ENCODE assay signal across 21 mouse cellular contexts in genomic region chr13:20899372-20899771, GRCm38 (mm10).
DNase-seq lines count a peak whose midpoint lies in the region; ATAC-seq and TF ChIP-seq lines count a peak whose summit lies in the region.
"Had no signal": no experiment of that assay in that cellular context is flagged by ENCODE, and none has a peak within 500 bp of the region (broad histone marks: within the 10 kb centered on the region; RNA-seq: fewer than 3 reads in every experiment).

No protein-coding gene starts in this region.

- no peaks in the 10 kb centered on the region for H3K27me3 ChIP-seq in kidney, adult 2 months (replicated peaks; ENCODE audit: control insufficient read depth, insufficient read depth, low read length)
- H3K27me3 ChIP-seq in hindbrain, embryonic 12.5 days = no peaks in the 10 kb centered on the region
- H3K27me3 ChIP-seq: embryonic facial prominence, embryonic 15.5 days; heart, embryonic 13.5 days had no signal

- no peak overlapping the region for H3K4me3 ChIP-seq in kidney, adult 2 months (ENCODE audit: insufficient read depth, low read depth, low read length)
- H3K4me3 ChIP-seq in hindbrain, embryonic 12.5 days = no peak overlapping the region
- H3K4me3 ChIP-seq: embryonic facial prominence, embryonic 15.5 days; erythroblast, embryonic 14.5 days; forebrain, embryonic 10.5 days; gastrocnemius, adult 2 months; heart, embryonic 13.5 days had no signal

- DNase-seq in kidney, adult 2 months = peak; percentile 78
- peak; percentile 50 to 51 for DNase-seq in kidney, adult 8-10 months
- peak; percentile 17 for DNase-seq in kidney, postnatal 10 days
- peak; percentile 4 to 23 for DNase-seq in kidney, postnatal 4 days
- no peak for DNase-seq in spleen, adult 12 weeks (ENCODE audit: low spot score)
- DNase-seq: adrenal gland, adult 8-10 months; adrenal gland, postnatal 36 days; cerebellum, adult 9-10 months; cerebellum, postnatal 36 days; gastrocnemius, adult 2 months; gastrocnemius, postnatal 25 days; heart, adult 11 months; heart, postnatal 36 days had no signal

- no peaks in the 10 kb centered on the region for H3K9me3 ChIP-seq in hindbrain, embryonic 12.5 days (replicated peaks)
- H3K9me3 ChIP-seq: embryonic facial prominence, embryonic 15.5 days; forebrain, embryonic 10.5 days; G1E; heart, embryonic 13.5 days had no signal

- no peak overlapping the region for H3K27ac ChIP-seq in kidney, adult 2 months (ENCODE audit: insufficient read depth, low read depth, low read length)
- no peak overlapping the region for H3K27ac ChIP-seq in hindbrain, embryonic 12.5 days
- H3K27ac ChIP-seq: embryonic facial prominence, embryonic 15.5 days; forebrain, embryonic 10.5 days; gastrocnemius, adult 2 months had no signal

- no peak; the same call in 1 of the 2 replicates for TF ChIP-seq CTCF in kidney, adult 2 months (conservative IDR thresholded peaks at IDR 0.05; ENCODE audit: insufficient read depth, insufficient read length, low read depth, low read length)

- no peak overlapping the region for H3K9ac ChIP-seq in hindbrain, embryonic 12.5 days
- H3K9ac ChIP-seq: embryonic facial prominence, embryonic 15.5 days; heart, embryonic 13.5 days had no signal

- no peak for TF ChIP-seq POLR2A in kidney, adult 2 months (IDR thresholded peaks at IDR 0.05; ENCODE audit: low read depth, low read length)

- H3K36me3 ChIP-seq in kidney, adult 2 months (ENCODE audit: control insufficient read depth, insufficient read depth, low read length) = no peaks in the 10 kb centered on the region
- H3K36me3 ChIP-seq in hindbrain, embryonic 12.5 days = no peaks in the 10 kb centered on the region
- H3K36me3 ChIP-seq: embryonic facial prominence, embryonic 15.5 days; forebrain, embryonic 10.5 days; G1E; heart, embryonic 13.5 days had no signal

- peaks cover 9% of the 10 kb centered on the region; the same call in 1 of the 2 replicates for H3K4me1 ChIP-seq in kidney, adult 2 months (ENCODE audit: control insufficient read depth, insufficient read depth, low read length)
- 0 out of 2 replicates have a peak, but pooled peaks cover 10% of the 10 kb centered on the region for H3K4me1 ChIP-seq in hindbrain, embryonic 12.5 days
- H3K4me1 ChIP-seq: embryonic facial prominence, embryonic 15.5 days; forebrain, embryonic 10.5 days had no signal

- no peak for ATAC-seq in hindbrain, embryonic 12.5 days (ENCODE audit: low FRiP score)
- ATAC-seq: forebrain, embryonic 14.5 days; hindbrain, embryonic 16.5 days had no signal

- no peak overlapping the region for H3K4me2 ChIP-seq in hindbrain, embryonic 12.5 days (replicated peaks)
- H3K4me2 ChIP-seq: embryonic facial prominence, embryonic 15.5 days had no signal

- 9% methylated on average over 1 of the region's 1 CpGs for WGBS in kidney, adult 2 months
- WGBS in hindbrain, embryonic 12.5 days = 56% methylated on average over 1 of the region's 1 CpGs
